Mouse (Mus musculus): ENCODE measurements around the gene 1700088E04Rik.
A peak's percentile ranks its signal among the peaks of the same experiment; 100 is the strongest.

DNA sequence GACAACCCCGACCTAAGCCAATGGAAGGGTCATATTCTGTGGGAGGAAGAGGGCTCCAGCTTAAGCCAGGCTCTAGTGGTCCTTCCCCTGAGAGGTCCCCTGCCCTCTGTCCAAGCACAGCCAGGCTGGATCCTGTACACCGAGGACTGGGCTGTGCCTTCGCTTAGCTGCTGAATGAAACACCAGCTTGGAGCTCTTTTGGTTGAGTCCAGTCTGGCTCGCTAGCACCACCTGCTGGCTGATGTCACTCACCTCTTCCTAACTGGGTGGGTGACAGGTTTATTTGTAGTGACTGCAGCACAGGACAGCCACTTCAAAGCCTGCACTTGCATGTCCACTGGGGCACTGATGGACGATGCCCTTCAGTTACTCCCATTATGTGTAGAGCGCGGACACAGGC, 7.5 kb upstream of the 1700088E04Rik start:
- TF ChIP-seq CTCF (IDR thresholded peaks at IDR 0.05; ENCODE audit: insufficient read depth, low read depth, low read length) (peak; percentile 60; the same call in 1 of the 2 replicates), POLR2A (IDR thresholded peaks at IDR 0.05; ENCODE audit: insufficient read depth, low read depth, low read length) (no peak)

All from olfactory bulb, adult 2 months (tissue).